Mouse (Mus musculus) heart, adult 11 months (tissue): ENCODE results near the gene Shmt2.

Source experiments
- DNase-seq: peaks from one replicate; pipeline ENCODE4 v3.0.0; 2022

Shmt2 gene

DNA sequence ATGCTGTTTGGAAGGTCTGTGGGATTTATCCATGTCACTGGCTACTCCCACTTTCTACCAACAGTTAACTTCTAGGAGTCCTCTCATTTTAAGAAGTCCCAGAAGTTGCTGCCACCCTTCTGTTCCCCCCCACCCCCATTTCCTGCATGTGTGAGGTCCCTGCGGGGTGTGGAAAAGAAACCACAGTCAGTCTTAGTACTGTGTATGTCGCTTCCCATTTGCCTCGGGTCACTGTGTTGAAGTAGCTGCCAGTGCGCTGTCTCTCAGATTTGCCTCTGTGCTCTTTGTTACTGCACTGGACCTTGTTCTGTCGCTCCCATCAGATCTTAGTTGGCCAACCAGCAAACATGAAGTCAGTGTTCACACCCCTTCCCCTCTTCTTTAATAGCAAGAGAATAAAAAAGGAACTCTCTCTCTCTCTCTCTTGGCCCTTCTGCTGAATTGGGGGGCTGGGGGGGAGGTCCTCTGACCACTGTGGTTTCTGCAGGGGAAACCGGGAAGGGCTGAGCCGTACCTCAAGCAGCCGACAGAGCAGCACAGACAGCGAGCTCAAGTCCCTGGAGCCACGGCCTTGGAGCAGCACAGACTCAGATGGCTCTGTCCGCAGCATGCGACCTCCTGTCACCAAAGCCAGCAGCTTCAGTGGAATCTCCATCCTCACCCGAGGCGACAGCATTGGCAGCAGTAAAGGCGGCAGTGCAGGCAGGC lies 50.8 kb downstream of the Shmt2 start:
- DNase-seq: no peak
